Mouse (Mus musculus): Measurements from ENCODE around the gene Il27ra.

- TF ChIP-seq CTCF (IDR thresholded peaks at IDR 0.05; ENCODE audit: low read depth): no peak
- TF ChIP-seq EP300 (IDR thresholded peaks at IDR 0.05; ENCODE audit: low read depth): no peak
Observed at GRCm38 (mm10) chr8:84025863-84026262, 16.5 kb downstream of the Il27ra start.

Measured in liver, embryonic 14.5 days (tissue).